Mouse (Mus musculus) kidney, adult 8-10 months (tissue): Measurements from ENCODE around the gene Atp1b2.

Experiments
- DNase-seq, 2 experiments: peaks; one replicate each; pipeline ENCODE4 v3.0.0; 2022

The Atp1b2 gene

GRCm38 (mm10) chr11:69606491-69606795 lies 701 bp upstream of the Atp1b2 start:
- no peak for DNase-seq

- no peak for DNase-seq
Observed at GRCm38 (mm10) chr11:69604795-69605664, 712 bp downstream of the Atp1b2 start.

GRCm38 (mm10) chr11:69604347-69604746 lies 1.4 kb downstream of the Atp1b2 start:
- no peak for DNase-seq

GRCm38 (mm10) chr11:69603516-69603915 lies 2.2 kb downstream of the Atp1b2 start:
- no peak for DNase-seq

GRCm38 (mm10) chr11:69601768-69602167 lies 4.0 kb downstream of the Atp1b2 start:
- DNase-seq = no peak

- DNase-seq = no peak
Observed at GRCm38 (mm10) chr11:69600098-69600497, 5.6 kb downstream of the Atp1b2 start.

- DNase-seq = no peak
Observed at GRCm38 (mm10) chr11:69599436-69599835, 6.3 kb downstream of the Atp1b2 start.

- no peak for DNase-seq
Observed at GRCm38 (mm10) chr11:69594853-69595252, 10.9 kb downstream of the Atp1b2 start.

GRCm38 (mm10) chr11:69592799-69593198 lies 12.9 kb downstream of the Atp1b2 start:
- DNase-seq = no peak

- no peak for DNase-seq
Observed at GRCm38 (mm10) chr11:69591899-69592637, 13.7 kb downstream of the Atp1b2 start.

GRCm38 (mm10) chr11:69591424-69591823 lies 14.3 kb downstream of the Atp1b2 start:
- DNase-seq = no peak

GRCm38 (mm10) chr11:69590622-69591021 lies 15.1 kb downstream of the Atp1b2 start:
- no peak for DNase-seq

GRCm38 (mm10) chr11:69589207-69589834 lies 16.4 kb downstream of the Atp1b2 start:
- DNase-seq = no peak

- no peak for DNase-seq
Observed at GRCm38 (mm10) chr11:69585718-69586325, 19.9 kb downstream of the Atp1b2 start.

GRCm38 (mm10) chr11:69584937-69585336 lies 20.8 kb downstream of the Atp1b2 start:
- DNase-seq = no peak

GRCm38 (mm10) chr11:69584008-69584407 lies 21.7 kb downstream of the Atp1b2 start:
- no peak for DNase-seq

GRCm38 (mm10) chr11:69582230-69582805 lies 23.4 kb downstream of the Atp1b2 start:
- DNase-seq = no peak

GRCm38 (mm10) chr11:69581814-69582213 lies 23.9 kb downstream of the Atp1b2 start:
- no peak for DNase-seq

GRCm38 (mm10) chr11:69581147-69581688 lies 24.5 kb downstream of the Atp1b2 start:
- DNase-seq = peak; percentile 93 to 94

GRCm38 (mm10) chr11:69580572-69581146 lies 25.1 kb downstream of the Atp1b2 start:
- no peak for DNase-seq

- DNase-seq = peak; percentile 96
Observed at GRCm38 (mm10) chr11:69580091-69580514, 25.6 kb downstream of the Atp1b2 start, which contains the start of the genes Wrap53 and Trp53. Wrap53 (minus strand) TSS chr11:69580255. Trp53 (plus strand) TSS chr11:69580359.
